Mouse (Mus musculus) heart, postnatal 14 days (tissue): Measurements from ENCODE around the gene Mrpl44. TPM values are rescaled to one million over a fixed set of nuclear protein-coding genes. Genes with fewer than 3 reads are reported as not detected.

Experiments used
- DNase-seq, 2 experiments: peaks; one replicate each; pipeline ENCODE4 v3.0.0; 2021 to 2022
- intact Hi-C: fragments of 180-260 bp; cut with DNase I; formaldehyde crosslinking; loops from one replicate; pipeline ENCODE4 v1.15.1; 2025
- long read RNA-seq, 2 experiments: library from polyadenylated mRNA; stranded (forward); transcript quantifications; one replicate each; pipeline ENCODE4 v2.0.0; 2021
- total RNA-seq, 2 experiments: library from RNA; stranded (reverse); gene quantifications; 2 replicates each; pipeline ENCODE4 v1.2.3; 2021

Mrpl44 gene
- 10 to 100 TPM; 56.9 to 58.5 TPM for total RNA-seq
- long read RNA-seq, experiment 1, transcript Mrpl44-201 (4 exons, 1,424 nt) = major isoform, 87 of 97 reads
- long read RNA-seq, experiment 1, partial matches to known transcripts = 8 of 97 reads
- long read RNA-seq, experiment 1, other reads (novel, unspliced or antisense) = 1 of 97 reads
- long read RNA-seq, experiment 2, transcript Mrpl44-201 (4 exons, 1,424 nt) = major isoform, 68 of 76 reads
- long read RNA-seq, experiment 2, partial matches to known transcripts = 6 of 76 reads
- long read RNA-seq, experiment 2, other reads (novel, unspliced or antisense) = 2 of 76 reads

DNA sequence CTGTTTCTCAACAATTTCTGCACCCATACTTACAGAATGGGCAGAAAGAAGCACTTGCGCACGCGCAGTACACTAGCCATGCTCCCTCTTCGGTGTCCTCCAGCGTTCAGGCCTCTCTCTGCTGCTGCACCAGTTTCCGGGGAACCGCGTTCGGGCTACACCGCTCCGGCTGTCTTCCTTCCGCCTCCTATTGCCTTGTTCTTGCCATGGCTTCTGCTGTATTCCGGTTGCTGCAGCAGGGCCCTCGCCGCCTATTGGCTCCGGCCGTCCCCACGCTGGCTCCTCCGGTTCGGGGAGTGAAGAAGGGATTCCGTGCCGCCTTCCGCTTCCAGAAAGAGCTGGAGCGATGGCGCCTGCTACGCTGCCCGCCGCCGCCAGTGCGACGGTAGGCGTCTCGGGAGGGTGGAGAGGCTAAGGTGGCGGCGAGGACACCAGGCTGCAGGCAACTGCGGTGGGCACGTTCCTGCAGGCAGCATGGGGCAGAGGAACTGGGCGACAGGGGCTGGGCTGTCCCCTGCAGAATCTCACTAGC is at the start of gene Mrpl44, which contains the start of gene Wdfy1:
TSS of gene Mrpl44 (plus strand) at position 92 of the 532 bp plus-strand sequence.
TSS of gene Wdfy1 (minus strand) at position 217 of the 532 bp plus-strand sequence.
- peak; percentile 97 to 99 for DNase-seq
- intact Hi-C loops = no loop called here

- DNase-seq = no peak
- intact Hi-C loops = no loop called here
These were observed 41.0 kb upstream of the Mrpl44 start for GRCm38 (mm10) chr1:79734794-79735193.

GRCm38 (mm10) chr1:79736408-79736807 is 39.4 kb upstream of the Mrpl44 start:
- DNase-seq = no peak
- intact Hi-C loops = no loop called here

- no peak for DNase-seq
- intact Hi-C loops = no loop called here
These were observed 36.1 kb upstream of the Mrpl44 start for GRCm38 (mm10) chr1:79739726-79740125.

- DNase-seq = no peak
- intact Hi-C loops = no loop called here
These were observed 34.8 kb upstream of the Mrpl44 start for GRCm38 (mm10) chr1:79741002-79741401.

DNA sequence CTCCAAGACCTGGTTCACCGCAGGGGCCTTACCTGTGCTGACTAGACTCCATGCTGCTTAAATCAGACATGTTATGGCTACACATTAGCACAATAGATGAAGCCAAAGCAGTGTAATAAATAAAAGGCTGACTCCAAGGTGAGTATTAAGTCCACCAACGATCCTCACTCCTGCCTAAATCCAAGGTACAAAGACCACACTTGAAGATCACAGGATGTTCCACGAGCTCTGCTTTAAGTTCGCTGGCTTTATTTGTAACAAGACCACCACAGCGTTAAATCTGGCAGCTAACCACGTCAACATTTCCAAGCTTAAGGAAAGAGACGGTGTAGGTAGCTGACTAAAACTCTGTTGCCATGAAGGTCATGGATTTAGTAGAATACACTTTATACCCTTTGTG is 32.9 kb upstream of the Mrpl44 start:
- intact Hi-C loops = no loop called here

GRCm38 (mm10) chr1:79743385-79743784 is 32.4 kb upstream of the Mrpl44 start:
- DNase-seq = no peak
- intact Hi-C loops = no loop called here

More for the DNA sequence above, 32.9 kb upstream of the Mrpl44 start:
- DNase-seq = no peak

DNA sequence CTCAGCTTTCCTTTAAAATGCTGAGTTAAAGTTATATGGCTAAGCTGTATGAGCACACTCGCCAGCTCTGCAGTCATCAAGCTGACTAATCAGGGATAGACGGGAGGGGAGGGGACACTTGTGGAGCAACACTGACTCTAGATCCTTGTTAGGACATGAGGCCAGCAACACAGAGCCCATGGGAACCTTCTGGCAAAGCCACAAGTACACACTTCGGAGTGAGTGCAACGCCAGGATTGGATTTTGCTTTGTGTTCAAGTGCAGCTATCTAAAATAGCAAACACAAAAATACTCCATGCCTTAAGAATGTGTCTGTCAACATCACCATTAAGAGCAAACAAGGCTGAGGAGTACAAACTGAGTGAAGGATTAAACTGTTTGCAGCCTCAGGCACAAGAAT is 29.8 kb upstream of the Mrpl44 start:
- intact Hi-C loops = no loop called here
- peak; percentile 72 to 76 for DNase-seq

DNA sequence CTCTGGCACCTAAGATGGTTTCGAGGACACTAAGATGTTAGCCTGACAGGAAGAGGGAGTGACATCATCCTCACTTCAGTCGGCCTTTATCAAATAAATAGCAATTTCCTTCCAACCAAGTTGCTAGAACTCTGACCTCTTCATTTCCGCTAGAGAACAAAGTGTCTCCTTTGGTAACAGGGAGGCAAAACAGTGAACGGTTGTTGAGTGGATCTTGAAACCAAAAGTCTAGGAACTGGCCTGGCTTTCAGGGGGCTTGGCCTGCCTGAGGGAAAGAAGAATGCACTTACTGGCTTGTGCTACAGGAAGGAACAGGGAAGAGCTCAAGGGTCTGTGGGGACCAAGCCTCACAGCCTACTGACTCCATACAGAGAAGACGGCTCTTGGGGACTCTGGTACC is 24.6 kb upstream of the Mrpl44 start:
- intact Hi-C loops = no loop called here
- peak in 1 of 2 experiments; percentile 23 for DNase-seq

DNA sequence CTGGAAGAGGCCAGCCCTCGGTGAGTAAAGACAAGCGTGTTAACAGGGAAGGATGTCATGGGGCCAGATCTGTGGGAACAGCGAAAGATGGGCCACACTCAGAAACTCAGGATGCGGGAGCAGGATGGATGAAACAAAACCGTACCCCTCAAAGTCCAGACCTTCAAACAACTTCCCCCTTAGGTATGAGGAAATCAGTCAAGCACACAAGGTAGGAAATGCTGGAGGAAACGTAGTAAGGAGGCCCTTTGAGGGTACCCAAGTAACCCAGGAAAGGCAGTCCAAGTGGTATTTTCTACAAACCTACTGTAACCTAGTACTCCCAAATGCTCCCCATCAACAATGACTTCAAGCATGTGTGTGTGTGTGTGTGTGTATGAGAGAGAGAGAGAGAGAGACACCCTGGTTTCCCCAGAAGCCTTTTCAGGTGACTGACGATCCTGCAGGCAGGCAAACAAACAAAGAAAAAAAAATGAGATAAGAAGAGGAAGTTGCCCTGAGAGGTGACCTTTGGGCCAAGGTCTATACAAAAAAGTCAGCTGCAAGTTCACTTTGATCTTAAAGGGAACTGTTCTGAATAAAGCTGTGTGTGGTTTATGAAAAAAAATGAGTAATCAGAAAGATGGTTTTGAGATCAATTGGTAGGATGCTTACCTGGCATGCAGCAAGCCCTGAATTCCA is 23.7 kb upstream of the Mrpl44 start:
- intact Hi-C loops = no loop called here
- no peak for DNase-seq

DNA sequence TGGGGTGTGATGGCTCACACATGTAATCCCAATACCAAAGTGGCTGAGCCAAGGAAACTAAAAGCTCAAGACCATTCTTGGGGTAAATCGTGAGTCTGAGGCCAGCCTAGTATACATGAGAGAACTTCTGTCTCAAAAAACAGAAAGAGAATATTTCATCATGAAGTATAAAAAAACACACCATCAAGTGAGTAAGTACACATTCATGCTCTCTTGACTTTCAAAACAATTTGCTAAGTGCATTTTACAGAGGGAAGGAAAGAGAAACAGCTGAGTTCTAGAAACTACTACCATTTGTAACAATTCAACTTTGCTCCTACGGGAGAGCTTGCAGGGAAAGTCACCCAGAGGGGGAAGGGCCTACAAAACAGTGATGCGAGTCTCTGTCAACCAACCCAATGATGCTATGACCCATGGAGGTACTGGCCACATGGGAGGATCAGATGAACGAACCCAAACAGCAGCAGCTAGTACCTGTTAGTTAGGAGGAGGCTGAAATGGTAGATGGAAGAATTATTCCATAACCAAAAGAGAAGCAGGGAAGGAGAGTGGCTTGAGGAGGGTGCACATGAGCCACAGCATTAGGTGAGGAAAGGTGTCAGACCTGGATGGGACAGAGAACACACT is 23.0 kb upstream of the Mrpl44 start:
- no peak for DNase-seq
- intact Hi-C loops = no loop called here

DNA sequence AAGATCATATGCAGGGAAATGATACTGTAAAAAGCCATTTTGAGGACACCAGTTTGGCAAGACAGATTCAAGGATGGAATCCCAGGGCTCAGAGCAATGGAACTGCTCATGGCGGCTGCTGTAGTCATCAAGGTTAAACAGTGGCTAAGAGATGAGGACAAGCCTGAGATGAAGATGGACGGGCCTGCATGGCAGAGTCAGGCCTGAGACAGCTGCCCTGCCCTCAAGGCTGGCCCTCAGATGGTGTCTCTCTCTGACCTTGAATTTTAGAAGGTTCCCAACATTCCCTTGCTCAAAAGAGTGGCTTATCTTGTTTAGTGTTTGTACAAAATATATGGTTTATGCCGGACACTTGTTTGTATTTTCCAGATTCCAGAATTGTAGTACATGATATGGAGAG is 22.4 kb upstream of the Mrpl44 start:
- no peak for DNase-seq
- intact Hi-C loops = no loop called here

DNA sequence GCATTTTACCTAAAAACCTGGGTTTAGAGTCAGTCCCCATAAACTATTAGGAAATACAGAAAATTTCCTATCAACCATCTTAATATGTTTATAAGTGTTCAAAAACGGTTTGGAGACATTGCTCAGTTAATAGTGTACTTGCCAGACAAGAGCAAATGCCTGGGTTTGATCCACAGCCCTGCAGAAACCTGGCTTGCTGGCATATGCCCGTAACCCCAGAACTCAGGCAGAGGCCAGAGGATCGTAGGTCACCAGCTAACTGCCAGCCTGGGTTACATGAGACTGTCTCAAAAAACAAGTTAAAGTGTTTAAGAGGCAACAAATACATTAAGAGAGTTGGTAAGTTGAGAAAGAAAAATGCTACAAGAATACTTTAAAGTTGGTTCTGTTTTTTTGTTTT is 20.9 kb upstream of the Mrpl44 start:
- intact Hi-C loops = no loop called here

DNA sequence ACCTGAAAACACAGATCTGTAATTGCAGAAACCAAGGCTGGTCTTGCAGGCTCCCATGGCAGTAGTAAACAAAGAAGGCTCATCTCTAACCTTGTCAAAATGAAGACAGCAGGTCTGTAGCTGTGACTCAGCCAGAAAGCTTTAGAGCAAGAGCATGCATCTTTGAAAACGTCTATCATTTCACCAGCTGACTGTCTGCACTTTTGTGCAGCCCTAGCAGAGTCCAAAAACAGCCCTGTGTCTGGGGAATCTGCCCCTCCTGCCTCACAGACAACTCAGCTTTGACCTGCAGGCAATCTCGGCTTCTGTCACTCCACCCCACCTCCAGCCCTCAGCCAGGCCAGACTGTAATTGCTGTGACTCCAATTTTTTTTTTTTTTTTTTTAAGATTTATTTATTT is 20.4 kb upstream of the Mrpl44 start:
- intact Hi-C loops = no loop called here
- no peak for DNase-seq

More for the DNA sequence above, 20.9 kb upstream of the Mrpl44 start:
- no peak for DNase-seq

DNA sequence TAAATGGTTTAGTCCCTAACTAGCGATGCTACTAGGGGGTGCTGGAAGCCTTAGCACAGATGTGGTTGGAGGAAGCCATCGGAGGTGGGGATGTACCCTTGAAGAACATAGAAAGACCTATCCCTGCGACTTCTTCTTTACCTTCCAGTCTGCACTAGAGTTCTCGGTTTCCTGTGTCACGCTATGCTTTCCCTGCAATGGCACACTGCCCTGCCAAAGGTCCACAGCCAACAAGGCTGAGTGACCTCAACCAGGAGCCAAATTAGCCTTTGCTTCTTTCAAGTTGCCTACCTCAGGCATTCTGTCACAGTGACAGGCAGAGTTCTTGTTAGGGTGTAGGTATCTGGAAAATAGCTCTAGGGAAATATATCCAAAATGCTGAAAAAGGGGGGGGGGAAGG is 19.4 kb upstream of the Mrpl44 start:
- intact Hi-C loops = no loop called here
- no peak for DNase-seq

DNA sequence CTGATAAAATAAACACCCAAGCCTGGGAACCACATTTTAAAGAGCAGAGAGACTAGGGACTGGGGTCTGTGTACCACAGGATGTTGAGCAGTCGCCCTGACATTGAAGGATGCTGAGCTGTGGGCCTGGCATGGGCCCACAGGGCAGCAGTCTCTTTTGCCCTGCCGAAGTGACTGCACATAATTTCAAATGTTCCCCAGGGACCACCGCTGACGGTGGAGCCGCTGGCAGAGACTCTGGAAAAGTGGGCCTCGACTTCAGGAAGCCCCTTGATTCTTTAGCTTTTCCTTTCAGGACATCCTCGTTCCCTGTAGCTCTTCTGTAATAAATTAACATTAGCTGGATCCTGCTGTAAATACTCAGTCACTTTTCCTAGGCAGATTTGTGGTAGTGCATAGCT is 18.7 kb upstream of the Mrpl44 start:
- DNase-seq = peak; percentile 19 to 32
- intact Hi-C loops = no loop called here

GRCm38 (mm10) chr1:79757597-79757996 is 18.2 kb upstream of the Mrpl44 start:
- no peak for DNase-seq
- intact Hi-C loops = no loop called here

GRCm38 (mm10) chr1:79759006-79759405 is 16.8 kb upstream of the Mrpl44 start:
- DNase-seq = no peak
- intact Hi-C loops = no loop called here

DNA sequence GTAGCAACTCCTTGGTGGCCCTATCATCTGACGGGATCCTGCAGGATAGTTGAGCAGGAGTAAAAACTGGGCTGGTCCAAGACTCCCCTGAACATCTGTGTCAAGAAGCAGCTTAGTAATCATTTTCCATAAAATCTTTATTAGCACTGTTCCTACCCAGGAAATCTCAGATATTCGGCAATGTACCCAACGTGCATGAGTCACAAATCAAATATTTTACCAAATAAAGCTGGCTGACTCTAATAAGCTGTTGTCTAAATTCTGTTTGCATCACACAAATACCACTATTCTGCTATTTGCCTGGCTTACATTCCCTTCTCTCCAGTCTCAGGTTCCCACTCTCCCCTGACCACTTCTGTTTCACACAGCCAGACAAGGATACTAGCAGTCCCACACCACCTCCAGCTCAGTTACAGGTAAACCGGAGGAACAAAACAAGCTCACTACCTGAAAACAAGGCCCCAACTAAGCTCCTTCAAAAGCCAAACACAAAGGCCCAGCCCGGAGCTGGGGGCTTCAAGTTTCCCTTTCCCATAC is 16.3 kb upstream of the Mrpl44 start:
- intact Hi-C loops = no loop called here
- no peak for DNase-seq

DNA sequence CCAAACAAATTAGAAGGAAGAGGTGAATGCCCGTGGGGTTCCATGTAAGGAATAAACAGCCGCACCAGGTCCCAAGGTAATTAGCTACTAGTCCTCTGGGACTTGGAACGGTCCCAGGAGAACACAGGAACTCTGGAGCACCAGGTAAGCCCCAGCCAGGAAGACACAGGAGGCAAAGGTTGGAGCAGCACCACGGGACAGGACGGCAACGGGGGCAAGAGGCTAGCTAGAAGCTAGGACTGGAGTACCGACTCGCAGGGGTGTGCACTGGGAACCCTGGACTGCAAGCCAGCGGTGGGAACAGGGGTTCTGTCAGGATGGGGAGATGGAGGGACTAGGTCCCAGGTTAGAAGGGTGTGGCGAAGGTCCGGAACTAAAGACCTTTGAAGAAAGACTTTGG is 15.2 kb upstream of the Mrpl44 start:
- intact Hi-C loops = loop anchor here (5.0 to 10.0 kb wide), 2 partner anchors 48 to 1106 kb away; partner anchors contain the start of genes Acsl3 and Utp14b
- DNase-seq = peak; percentile 9 to 22
